Mouse (Mus musculus) embryo, embryonic 11.5 days (tissue): Measurements from ENCODE around the gene Olfr1133.
"Not testable (repeated sequence)": the region's sequence is repeated elsewhere in the genome, so short reads cannot be mapped to it uniquely, and the experiment has no call there.

ENCODE experiments used
- DNase-seq: peaks from one replicate; pipeline ENCODE4 v3.0.0-alpha.2; 2012; ENCODE audit warnings: low read depth, low spot score

Olfr1133 gene

DNA sequence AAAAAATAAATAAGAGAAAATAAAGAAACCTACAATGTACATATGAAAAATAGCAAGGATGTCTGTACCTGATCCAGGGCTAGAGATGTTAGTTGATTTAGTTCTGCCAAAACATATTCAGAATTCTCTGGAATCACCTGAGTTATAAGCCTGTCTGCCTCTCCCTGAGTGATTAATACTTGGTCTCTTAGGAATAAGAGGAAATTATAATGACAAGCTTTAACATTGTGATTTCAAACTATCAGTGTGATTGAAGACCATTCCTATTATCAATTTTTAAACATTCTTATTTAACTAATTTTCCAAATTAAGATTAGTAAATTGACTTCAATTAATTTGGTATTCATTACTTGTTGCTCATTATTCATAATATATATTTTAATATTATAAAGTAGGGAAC is at the start of gene Olfr1133:
Gene Olfr1133 (minus strand): TSS at position 101 of the 400 bp plus-strand sequence.
- DNase-seq = no peak

DNA sequence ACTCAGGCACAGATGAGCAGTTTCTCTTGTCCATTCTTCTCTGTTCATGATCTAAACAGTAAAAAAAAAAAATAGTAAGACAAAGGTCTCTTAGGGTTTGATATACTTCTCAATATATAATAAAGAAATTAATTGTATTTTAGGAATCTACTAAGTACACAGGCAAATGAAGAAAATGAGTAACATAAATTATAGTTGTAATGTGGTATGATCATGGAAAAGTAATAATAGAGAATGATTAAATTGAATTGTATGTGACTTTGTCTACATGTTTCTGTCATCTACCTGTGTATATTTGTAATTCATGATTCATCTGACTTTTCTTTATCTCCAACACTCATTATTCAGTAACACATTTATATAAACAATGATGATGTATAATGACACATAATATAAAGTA is 46.7 kb upstream of the Olfr1133 start, which contains the start of gene Olfr1136:
Gene Olfr1136 (minus strand): TSS at position 101 of the 400 bp plus-strand sequence.
- DNase-seq = no peak

DNA sequence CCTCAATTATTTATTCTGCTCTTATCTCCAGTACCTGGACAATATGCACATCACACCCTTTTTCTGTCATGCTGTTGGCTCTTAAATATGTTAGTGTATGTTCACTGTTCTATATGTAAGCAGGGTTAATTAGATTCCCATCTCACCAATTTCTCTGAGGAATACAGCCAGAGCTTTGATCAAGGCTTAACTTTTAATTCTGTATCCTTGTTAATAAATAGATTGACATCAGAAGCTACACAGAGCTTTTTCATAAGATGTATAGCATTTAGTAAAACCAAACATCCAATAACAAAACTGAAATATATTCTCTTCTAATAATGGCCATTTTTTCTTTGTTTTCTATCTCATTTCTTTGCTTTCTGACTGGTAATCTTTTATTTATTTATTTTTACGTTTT is 26.4 kb upstream of the Olfr1133 start, which contains the start of gene Olfr1135:
Gene Olfr1135 (minus strand): TSS at position 101 of the 400 bp plus-strand sequence.
- DNase-seq = no peak

GRCm38 (mm10) chr2:87658360-87658759 is 11.2 kb upstream of the Olfr1133 start, which contains the start of gene Olfr1134:
Gene Olfr1134 (minus strand): TSS chr2:87658460.
- DNase-seq = no peak

DNA sequence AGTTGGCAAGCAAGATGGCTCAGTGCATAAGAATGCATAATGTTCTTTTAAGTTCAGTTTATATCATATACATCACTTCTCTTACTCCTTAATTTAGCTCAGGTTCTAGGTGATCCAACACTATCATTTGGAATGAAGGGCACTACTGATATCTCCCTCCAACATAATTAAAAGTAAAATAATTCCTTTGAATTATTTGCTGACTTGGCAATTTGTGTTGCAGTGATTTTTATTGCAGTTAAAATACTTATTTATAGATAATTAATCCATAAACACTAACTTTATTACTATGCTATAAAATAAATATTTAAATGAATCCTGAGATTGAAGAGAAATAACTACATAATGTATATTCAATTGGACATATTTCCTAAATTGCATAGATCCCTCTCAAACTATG is 4.7 kb downstream of the Olfr1133 start:
- no peak for DNase-seq

DNA sequence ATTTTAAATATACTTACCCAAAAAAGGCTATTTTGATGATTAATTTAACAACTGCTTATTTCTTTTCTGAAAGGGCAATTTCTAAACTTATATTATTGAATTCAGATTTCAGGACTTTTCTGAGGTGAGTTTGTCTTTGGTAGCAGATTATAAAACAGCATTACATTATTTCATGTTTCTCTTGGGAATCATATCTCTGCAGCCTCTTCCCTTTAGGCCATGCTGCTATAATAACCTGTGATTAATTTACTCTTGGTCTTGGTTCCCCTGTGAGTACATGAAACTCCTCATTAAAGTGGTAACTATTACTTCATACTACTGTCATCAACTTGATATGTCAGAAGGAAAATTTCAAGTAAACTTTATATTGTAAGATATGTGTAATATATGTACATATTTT is 9.7 kb downstream of the Olfr1133 start, which contains the start of gene Olfr1132:
Gene Olfr1132 (minus strand): TSS at position 101 of the 400 bp plus-strand sequence.
- no peak for DNase-seq

DNA sequence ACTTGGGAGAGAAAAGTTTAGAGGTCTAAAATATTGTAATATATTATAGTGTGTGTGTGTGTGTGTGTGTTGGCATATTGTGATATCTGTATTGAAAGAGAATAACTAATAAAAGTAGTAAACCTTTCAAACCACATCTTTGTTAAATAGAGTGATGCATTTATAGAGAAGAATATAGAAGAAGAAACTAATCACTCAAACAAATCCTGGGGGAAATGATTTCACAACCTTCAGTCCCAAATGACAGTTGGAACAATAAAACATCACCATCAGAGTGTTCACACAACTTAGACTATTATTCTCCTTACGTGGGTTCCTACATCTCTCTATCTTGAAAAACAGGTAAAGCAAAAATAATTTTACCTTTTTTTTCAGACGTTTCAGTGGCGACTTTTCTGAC is 20.4 kb downstream of the Olfr1133 start, which contains the start of gene Olfr1131:
Gene Olfr1131 (plus strand): TSS at position 301 of the 400 bp plus-strand sequence.
- DNase-seq = no peak

DNA sequence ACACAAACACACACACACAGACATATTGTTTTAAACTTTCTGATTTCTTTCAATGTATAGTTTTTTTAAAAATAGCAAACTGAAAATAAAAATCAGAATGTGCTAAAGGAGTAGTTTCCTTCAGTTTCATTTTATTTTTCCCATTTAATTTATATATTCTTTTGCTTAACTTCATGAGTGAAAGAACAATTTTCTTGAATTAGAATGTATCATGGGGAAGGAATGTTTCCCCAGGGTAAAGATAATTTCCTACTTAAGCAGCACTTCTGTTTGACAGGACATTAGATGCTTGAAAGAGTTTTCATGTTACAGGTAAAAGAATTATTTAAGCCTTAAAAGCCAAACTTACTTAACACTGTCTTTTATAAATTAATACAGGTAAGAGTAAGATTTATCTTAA is 41.3 kb downstream of the Olfr1133 start, which contains the start of gene Olfr1130:
Gene Olfr1130 (plus strand): TSS at position 301 of the 400 bp plus-strand sequence.
- DNase-seq = not testable (repeated sequence)
